Mouse (Mus musculus): ENCODE measurements around the gene Dap. TPM values are rescaled to one million over a fixed set of nuclear protein-coding genes. Genes with fewer than 3 reads are reported as not detected.

Dap gene
- polyA plus RNA-seq, 1 experiment = 566 TPM

DNA sequence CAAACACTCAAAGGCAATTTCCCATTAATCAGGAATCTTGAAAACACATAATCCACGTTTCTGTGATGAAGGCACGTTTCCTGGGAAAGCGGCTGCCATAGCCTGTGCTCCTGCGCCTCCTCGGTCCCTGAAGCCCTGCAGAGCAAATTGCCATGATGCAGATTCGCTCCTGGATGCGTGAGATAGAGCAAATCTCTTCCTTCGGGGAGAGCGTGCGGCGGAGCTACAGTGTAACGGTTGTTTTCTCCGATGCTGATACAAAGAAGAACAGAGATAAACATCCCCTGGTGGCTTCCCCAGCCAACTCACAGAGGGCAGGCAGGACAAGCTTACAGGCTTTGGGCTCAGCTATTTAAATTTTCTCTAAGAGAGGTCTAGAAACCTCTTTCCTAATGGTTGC is 57.7 kb downstream of the Dap start:
- Histone ChIP-seq H3K27me3 (ENCODE audit: control insufficient read depth, insufficient read depth, insufficient read length) (no peaks in the 10 kb centered on the region), H3K4me3 (ENCODE audit: insufficient read depth, poor library complexity, severe bottlenecking) (no peak overlapping the region), H3ac (ENCODE audit: control insufficient read depth, insufficient read length, low read depth) (no peak overlapping the region), H3K79me2 (ENCODE audit: control insufficient read depth, insufficient read depth) (no peaks in the 10 kb centered on the region), H3K36me3 (ENCODE audit: control insufficient read depth, insufficient read depth) (no peaks in the 10 kb centered on the region), H3K79me3 (ENCODE audit: low read depth) (no peaks in the 10 kb centered on the region)
- TF ChIP-seq MYOD1 (IDR thresholded peaks at IDR 0.05; ENCODE audit: control insufficient read depth, insufficient read length, low read depth) = no peak
- no peak for TF ChIP-seq CTCF (IDR thresholded peaks at IDR 0.05; ENCODE audit: control insufficient read depth, insufficient read depth, insufficient read length)
- TF ChIP-seq USF1 (IDR thresholded peaks at IDR 0.05; ENCODE audit: low read depth) = no peak
- TF ChIP-seq CEBPB (IDR thresholded peaks at IDR 0.05; ENCODE audit: low read depth) = no peak

DNA sequence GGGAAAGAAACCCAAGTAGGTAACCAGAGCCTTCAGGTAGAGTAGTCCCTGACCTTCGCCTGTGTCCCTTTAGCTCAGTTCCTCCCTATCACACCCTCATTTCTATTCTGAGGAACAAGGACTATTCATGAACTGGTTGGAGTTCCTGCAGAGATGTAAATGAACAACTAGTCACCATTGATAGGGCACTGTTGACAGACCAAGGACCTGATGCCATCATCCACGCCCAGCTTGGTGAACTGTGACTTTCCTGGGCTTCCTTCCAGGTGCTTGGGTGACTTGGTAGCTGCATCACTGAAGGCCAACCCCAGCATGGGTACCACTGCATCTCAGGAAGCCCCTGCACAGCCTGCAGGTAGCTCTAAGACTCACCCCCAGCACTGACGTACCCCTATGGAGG is 58.2 kb downstream of the Dap start:
- H3K79me2 ChIP-seq (ENCODE audit: control insufficient read depth, insufficient read depth) = no peaks in the 10 kb centered on the region
- no peak overlapping the region for H3ac ChIP-seq (ENCODE audit: control insufficient read depth, insufficient read length, low read depth)
- no peaks in the 10 kb centered on the region for H3K79me3 ChIP-seq (ENCODE audit: low read depth)
- TF ChIP-seq MAX (IDR thresholded peaks at IDR 0.05) = no peak
- no peak for TF ChIP-seq MYOG (IDR thresholded peaks at IDR 0.05; ENCODE audit: control insufficient read depth, extremely low read depth, insufficient read length)
- no peak for TF ChIP-seq CEBPB (IDR thresholded peaks at IDR 0.05; ENCODE audit: low read depth)
- no peak for TF ChIP-seq USF1 (IDR thresholded peaks at IDR 0.05; ENCODE audit: low read depth)
- TF ChIP-seq CTCF (IDR thresholded peaks at IDR 0.05; ENCODE audit: control insufficient read depth, insufficient read depth, insufficient read length) = no peak
- TF ChIP-seq MYOD1 (IDR thresholded peaks at IDR 0.05; ENCODE audit: control insufficient read depth, insufficient read length, low read depth) = no peak
- no peak for TF ChIP-seq FOSL1 (IDR thresholded peaks at IDR 0.05; ENCODE audit: insufficient read depth, low read length, poor library complexity, severe bottlenecking)
- no peak overlapping the region for H3K4me3 ChIP-seq (ENCODE audit: insufficient read depth, poor library complexity, severe bottlenecking)
- H3K36me3 ChIP-seq (ENCODE audit: control insufficient read depth, insufficient read depth) = no peaks in the 10 kb centered on the region
- no peaks in the 10 kb centered on the region for H3K27me3 ChIP-seq (ENCODE audit: control insufficient read depth, insufficient read depth, insufficient read length)

DNA sequence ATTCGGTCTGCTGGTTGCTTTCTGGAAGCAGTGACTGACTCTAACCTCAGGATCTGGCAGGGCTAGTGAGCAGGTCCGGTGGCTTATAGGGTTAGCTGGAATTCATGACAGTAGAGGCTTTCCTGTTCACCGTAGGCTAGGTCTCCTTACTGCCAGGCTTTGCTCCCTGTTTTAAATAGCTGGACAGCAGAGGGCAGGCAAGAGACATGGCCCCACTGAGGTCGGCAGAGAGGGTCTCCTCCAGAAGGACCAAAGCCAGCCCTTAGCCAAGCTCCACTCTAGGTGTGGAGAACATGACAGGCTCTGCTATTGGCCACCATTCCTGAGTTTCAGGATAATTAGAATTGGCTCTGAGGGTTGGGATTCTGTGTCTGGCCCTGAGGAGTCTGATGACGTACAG is 60.0 kb downstream of the Dap start:
- Histone ChIP-seq H3K36me3 (ENCODE audit: control insufficient read depth, insufficient read depth) (no peaks in the 10 kb centered on the region), H3ac (ENCODE audit: control insufficient read depth, insufficient read length, low read depth) (no peak overlapping the region), H3K79me3 (ENCODE audit: low read depth) (no peaks in the 10 kb centered on the region), H3K4me3 (ENCODE audit: insufficient read depth, poor library complexity, severe bottlenecking) (no peak overlapping the region), H3K79me2 (ENCODE audit: control insufficient read depth, insufficient read depth) (no peaks in the 10 kb centered on the region), H3K27me3 (ENCODE audit: control insufficient read depth, insufficient read depth, insufficient read length) (no peaks in the 10 kb centered on the region)
- TF ChIP-seq CEBPB (IDR thresholded peaks at IDR 0.05; ENCODE audit: low read depth) = no peak
- TF ChIP-seq FOSL1 (IDR thresholded peaks at IDR 0.05; ENCODE audit: insufficient read depth, low read length, poor library complexity, severe bottlenecking) = no peak
- no peak for TF ChIP-seq USF1 (IDR thresholded peaks at IDR 0.05; ENCODE audit: low read depth)
- no peak for TF ChIP-seq MYOD1 (IDR thresholded peaks at IDR 0.05; ENCODE audit: control insufficient read depth, insufficient read length, low read depth)
- no peak for TF ChIP-seq CTCF (IDR thresholded peaks at IDR 0.05; ENCODE audit: control insufficient read depth, insufficient read depth, insufficient read length)
- no peak for TF ChIP-seq MYOG (IDR thresholded peaks at IDR 0.05; ENCODE audit: control insufficient read depth, extremely low read depth, insufficient read length)
- no peak for TF ChIP-seq MAX (IDR thresholded peaks at IDR 0.05)

DNA sequence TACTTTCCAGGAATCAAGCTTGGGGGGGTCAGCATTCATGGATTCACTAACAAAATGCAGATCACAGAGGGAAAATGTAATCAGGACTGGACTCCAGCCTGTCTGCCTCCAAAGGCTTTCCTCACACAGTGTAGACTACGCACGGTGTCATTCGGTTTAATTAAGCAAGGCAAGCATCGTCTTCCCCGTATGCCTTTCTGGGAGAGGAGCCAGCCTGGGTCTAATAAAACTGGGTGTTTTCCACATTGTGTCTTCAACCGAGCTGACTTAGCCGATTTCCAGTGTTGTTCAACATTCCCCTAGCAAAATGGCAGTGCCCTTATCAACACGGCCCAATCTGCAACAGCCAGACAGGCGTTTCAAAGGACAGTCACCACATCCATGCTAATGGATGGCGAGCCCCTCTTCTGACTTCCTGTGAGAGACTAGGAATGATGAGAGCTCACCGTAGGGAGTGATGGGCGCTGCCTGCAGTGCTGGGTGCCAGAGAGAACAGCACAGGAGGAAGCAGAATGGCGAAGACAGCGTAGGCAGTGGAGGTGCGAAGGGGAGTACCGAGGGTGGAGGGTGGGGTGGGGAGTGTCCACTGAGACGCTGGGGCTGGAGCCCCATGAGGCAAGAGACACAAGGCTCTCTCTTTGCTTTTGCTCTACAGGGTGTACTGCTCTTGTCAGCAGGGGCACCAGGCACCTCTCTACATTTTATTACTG is 61.0 kb downstream of the Dap start:
- TF ChIP-seq FOSL1 (IDR thresholded peaks at IDR 0.05; ENCODE audit: insufficient read depth, low read length, poor library complexity, severe bottlenecking) (no peak), MYOD1 (IDR thresholded peaks at IDR 0.05; ENCODE audit: control insufficient read depth, insufficient read length, low read depth) (no peak), MAX (IDR thresholded peaks at IDR 0.05) (no peak), USF1 (IDR thresholded peaks at IDR 0.05; ENCODE audit: low read depth) (no peak), MYOG (IDR thresholded peaks at IDR 0.05; ENCODE audit: control insufficient read depth, extremely low read depth, insufficient read length) (no peak), CEBPB (IDR thresholded peaks at IDR 0.05; ENCODE audit: low read depth) (no peak), CTCF (IDR thresholded peaks at IDR 0.05; ENCODE audit: control insufficient read depth, insufficient read depth, insufficient read length) (no peak)
- Histone ChIP-seq H3K4me3 (ENCODE audit: insufficient read depth, poor library complexity, severe bottlenecking) (no peak overlapping the region), H3K79me2 (ENCODE audit: control insufficient read depth, insufficient read depth) (no peaks in the 10 kb centered on the region), H3ac (ENCODE audit: control insufficient read depth, insufficient read length, low read depth) (no peak overlapping the region), H3K27me3 (ENCODE audit: control insufficient read depth, insufficient read depth, insufficient read length) (no peaks in the 10 kb centered on the region), H3K79me3 (ENCODE audit: low read depth) (no peaks in the 10 kb centered on the region), H3K36me3 (ENCODE audit: control insufficient read depth, insufficient read depth) (no peaks in the 10 kb centered on the region)

DNA sequence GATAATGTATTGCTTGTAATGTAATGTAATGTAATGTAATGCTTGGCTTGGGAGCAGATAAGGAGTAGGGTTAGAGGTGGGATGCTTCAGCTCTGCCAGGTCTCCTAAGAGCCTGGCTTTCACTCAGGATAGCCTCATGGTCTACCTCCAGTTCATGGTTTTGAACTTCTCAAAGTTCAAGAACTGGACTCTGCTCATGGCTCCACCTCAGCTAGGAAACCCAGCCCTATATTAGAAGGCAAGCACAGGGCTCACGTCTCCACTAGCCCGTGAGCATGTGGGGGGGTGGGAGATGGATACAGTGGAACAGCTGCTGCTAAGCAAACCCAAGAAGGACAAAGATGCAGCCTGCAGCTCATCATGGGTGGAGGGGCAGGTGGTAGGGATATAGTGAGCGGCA is 61.6 kb downstream of the Dap start:
- H3K79me2 ChIP-seq (ENCODE audit: control insufficient read depth, insufficient read depth) = no peaks in the 10 kb centered on the region
- no peaks in the 10 kb centered on the region for H3K36me3 ChIP-seq (ENCODE audit: control insufficient read depth, insufficient read depth)
- no peaks in the 10 kb centered on the region for H3K27me3 ChIP-seq (ENCODE audit: control insufficient read depth, insufficient read depth, insufficient read length)
- H3ac ChIP-seq (ENCODE audit: control insufficient read depth, insufficient read length, low read depth) = no peak overlapping the region
- H3K79me3 ChIP-seq (ENCODE audit: low read depth) = no peaks in the 10 kb centered on the region
- H3K4me3 ChIP-seq (ENCODE audit: insufficient read depth, poor library complexity, severe bottlenecking) = no peak overlapping the region
- TF ChIP-seq MYOG (IDR thresholded peaks at IDR 0.05; ENCODE audit: control insufficient read depth, extremely low read depth, insufficient read length) (no peak), CTCF (IDR thresholded peaks at IDR 0.05; ENCODE audit: control insufficient read depth, insufficient read depth, insufficient read length) (no peak), FOSL1 (IDR thresholded peaks at IDR 0.05; ENCODE audit: insufficient read depth, low read length, poor library complexity, severe bottlenecking) (no peak), USF1 (IDR thresholded peaks at IDR 0.05; ENCODE audit: low read depth) (no peak), CEBPB (IDR thresholded peaks at IDR 0.05; ENCODE audit: low read depth) (no peak), MYOD1 (IDR thresholded peaks at IDR 0.05; ENCODE audit: control insufficient read depth, insufficient read length, low read depth) (no peak), MAX (IDR thresholded peaks at IDR 0.05) (no peak)

DNA sequence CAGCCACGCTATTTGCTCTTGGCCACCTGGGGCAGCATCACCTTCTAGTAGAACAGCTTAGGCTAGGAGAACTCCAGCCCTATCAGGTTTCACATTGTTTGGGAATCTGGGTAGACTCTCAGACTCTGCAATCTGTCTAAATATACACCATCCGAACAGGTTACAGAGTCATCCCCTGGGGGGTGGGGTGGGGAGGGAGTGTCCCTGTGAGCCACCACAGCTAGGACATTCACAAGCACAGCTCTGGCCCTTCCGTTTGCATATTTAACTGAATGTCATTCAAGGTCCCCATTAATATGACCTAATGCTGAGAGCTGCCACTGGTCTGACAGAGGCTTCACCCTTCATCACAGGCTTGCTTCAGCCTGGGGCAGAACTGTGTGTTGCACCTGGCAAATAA is 68.5 kb downstream of the Dap start:
- Histone ChIP-seq H3K79me3 (ENCODE audit: low read depth) (no peaks in the 10 kb centered on the region), H3ac (ENCODE audit: control insufficient read depth, insufficient read length, low read depth) (no peak overlapping the region), H3K36me3 (ENCODE audit: control insufficient read depth, insufficient read depth) (peaks cover 10% of the 10 kb centered on the region), H3K27me3 (ENCODE audit: control insufficient read depth, insufficient read depth, insufficient read length) (no peaks in the 10 kb centered on the region), H3K4me3 (ENCODE audit: insufficient read depth, poor library complexity, severe bottlenecking) (no peak overlapping the region), H3K79me2 (ENCODE audit: control insufficient read depth, insufficient read depth) (no peaks in the 10 kb centered on the region)
- TF ChIP-seq CEBPB (IDR thresholded peaks at IDR 0.05; ENCODE audit: low read depth) (no peak), USF1 (IDR thresholded peaks at IDR 0.05; ENCODE audit: low read depth) (no peak), CTCF (IDR thresholded peaks at IDR 0.05; ENCODE audit: control insufficient read depth, insufficient read depth, insufficient read length) (no peak), MAX (IDR thresholded peaks at IDR 0.05) (no peak), MYOG (IDR thresholded peaks at IDR 0.05; ENCODE audit: control insufficient read depth, extremely low read depth, insufficient read length) (no peak)

All from C2C12 (cell line).